29 mouse cellular contexts compared by ENCODE assay signal in the genomic region with DNA sequence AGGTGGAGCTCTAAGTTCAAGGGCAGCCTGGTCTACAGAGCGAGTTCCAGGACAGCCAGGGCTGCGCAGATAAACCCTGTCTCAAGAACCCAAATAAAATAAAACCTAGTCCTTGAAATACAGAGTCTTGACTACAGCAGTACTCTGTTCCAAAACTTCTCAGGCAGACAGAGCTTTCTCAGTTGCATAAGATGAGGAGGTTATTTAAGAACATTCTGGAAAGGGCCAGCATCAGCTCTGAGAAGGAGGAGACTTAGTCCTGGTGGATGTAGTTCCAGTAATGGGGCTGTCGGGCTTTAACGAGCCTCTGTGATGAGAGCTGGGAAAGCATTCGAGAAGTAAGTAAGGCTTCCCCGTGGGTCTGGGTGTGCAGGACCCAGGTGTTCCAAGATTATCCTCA.
DNase-seq lines count a peak whose midpoint lies in the region; ATAC-seq and TF ChIP-seq lines count a peak whose summit lies in the region.
"Had no signal": no experiment of that assay in that cellular context is flagged by ENCODE, and none has a peak within 500 bp of the region (broad histone marks: within the 10 kb centered on the region; RNA-seq: fewer than 3 reads in every experiment).

No protein-coding gene starts in this region.

- H3K36me3 ChIP-seq in heart, embryonic 11.5 days (ENCODE audit: control insufficient read depth, insufficient read depth, low read length) = no peaks in the 10 kb centered on the region
- no peaks in the 10 kb centered on the region for H3K36me3 ChIP-seq in intestine, postnatal 0 days (ENCODE audit: control insufficient read depth, insufficient read depth)
- H3K36me3 ChIP-seq: embryonic facial prominence, embryonic 10.5 days; embryonic facial prominence, embryonic 13.5 days; forebrain, embryonic 10.5 days; G1E; heart, embryonic 10.5 days; hindbrain, embryonic 12.5 days; hindbrain, embryonic 15.5 days; intestine, embryonic 15.5 days had no signal

- DNase-seq in heart, adult 11 months = peak; percentile 90
- DNase-seq in adipocyte (ENCODE audit: low spot score) = peak; percentile 38
- peak; percentile 13 for DNase-seq in fibroblast of lung, adult 2 months (ENCODE audit: low read depth)
- DNase-seq in layer of hippocampus, postnatal 25 days (ENCODE audit: extremely low spot score in 1 of 2, low spot score in 1 of 2) = no peak
- DNase-seq: adrenal gland, adult 2 months; adrenal gland, postnatal 14 days; B cell, adult 2 months; cerebellum, adult 11-12 months; cerebellum, adult 8-10 months; cerebellum, postnatal 10 days; cerebellum, postnatal 36 days; embryo, embryonic 11 days; gastrocnemius, postnatal 25 days; heart, adult 2 months had no signal

- no peak overlapping the region for H3K27ac ChIP-seq in heart, embryonic 11.5 days (ENCODE audit: low read depth, low read length)
- H3K27ac ChIP-seq in intestine, postnatal 0 days (ENCODE audit: low read depth, low read length) = no peak overlapping the region
- H3K27ac ChIP-seq: embryonic facial prominence, embryonic 10.5 days; embryonic facial prominence, embryonic 13.5 days; forebrain, embryonic 10.5 days; forebrain, embryonic 13.5 days; heart, adult 2 months; heart, embryonic 10.5 days; hindbrain, embryonic 12.5 days; hindbrain, embryonic 15.5 days; intestine, embryonic 15.5 days had no signal

- WGBS in heart, embryonic 11.5 days (ENCODE audit: insufficient replicate concordance) = 73% methylated on average over 6 of the region's 6 CpGs
- 76% methylated on average over 6 of the region's 6 CpGs for WGBS in intestine, postnatal 0 days

- ATAC-seq in heart, embryonic 11.5 days (replicated peaks; ENCODE audit: insufficient number of reproducible peaks, low FRiP score, low TSS enrichment) = no peak
- no peak for ATAC-seq in intestine, postnatal 0 days
- ATAC-seq: forebrain, embryonic 13.5 days; forebrain, embryonic 16.5 days; intestine, embryonic 15.5 days; Patski had no signal

- H3K4me3 ChIP-seq in heart, embryonic 11.5 days (ENCODE audit: low read depth, low read length) = no peak overlapping the region
- H3K4me3 ChIP-seq in intestine, postnatal 0 days (ENCODE audit: low read depth, low read length) = no peak overlapping the region
- H3K4me3 ChIP-seq: embryonic facial prominence, embryonic 10.5 days; embryonic facial prominence, embryonic 13.5 days; erythroblast, embryonic 14.5 days; forebrain, embryonic 10.5 days; forebrain, embryonic 13.5 days; heart, adult 2 months; heart, embryonic 10.5 days; hindbrain, embryonic 12.5 days; hindbrain, embryonic 15.5 days; intestine, embryonic 15.5 days had no signal

- H3K4me2 ChIP-seq in heart, embryonic 11.5 days = no peak overlapping the region
- no peak overlapping the region for H3K4me2 ChIP-seq in intestine, postnatal 0 days (replicated peaks; ENCODE audit: low read depth)
- H3K4me2 ChIP-seq: embryonic facial prominence, embryonic 13.5 days; forebrain, embryonic 13.5 days; hindbrain, embryonic 12.5 days; hindbrain, embryonic 15.5 days; intestine, embryonic 15.5 days had no signal

- H3K27me3 ChIP-seq in heart, embryonic 11.5 days (ENCODE audit: control insufficient read depth, insufficient read depth, low read length) = no peaks in the 10 kb centered on the region
- 0 out of 2 replicates have a peak, but pooled peaks cover 5% of the 10 kb centered on the region for H3K27me3 ChIP-seq in intestine, postnatal 0 days (replicated peaks; ENCODE audit: control insufficient read depth, insufficient read depth, low read length)
- H3K27me3 ChIP-seq: CH12.LX; embryonic facial prominence, embryonic 13.5 days; forebrain, embryonic 13.5 days; hindbrain, embryonic 12.5 days; hindbrain, embryonic 15.5 days; intestine, embryonic 15.5 days; Patski had no signal

- TF ChIP-seq CTCF in intestine, postnatal 0 days (IDR thresholded peaks at IDR 0.05; ENCODE audit: low read depth) = no peak

- H3K4me1 ChIP-seq in heart, embryonic 11.5 days (ENCODE audit: control insufficient read depth, insufficient read depth, low read length) = no peaks in the 10 kb centered on the region
- H3K4me1 ChIP-seq in intestine, postnatal 0 days (replicated peaks; ENCODE audit: control insufficient read depth, insufficient read depth, low read length) = no peaks in the 10 kb centered on the region
- H3K4me1 ChIP-seq: embryonic facial prominence, embryonic 10.5 days; embryonic facial prominence, embryonic 13.5 days; forebrain, embryonic 10.5 days; forebrain, embryonic 13.5 days; heart, embryonic 10.5 days; hindbrain, embryonic 12.5 days; hindbrain, embryonic 15.5 days; intestine, embryonic 15.5 days had no signal

- no peak overlapping the region for H3K9ac ChIP-seq in heart, embryonic 11.5 days (ENCODE audit: low read depth, low read length)
- H3K9ac ChIP-seq in intestine, postnatal 0 days (ENCODE audit: low read depth, low read length) = no peak overlapping the region
- H3K9ac ChIP-seq: embryonic facial prominence, embryonic 13.5 days; forebrain, embryonic 13.5 days; hindbrain, embryonic 12.5 days; hindbrain, embryonic 15.5 days; intestine, embryonic 15.5 days had no signal

- H3K9me3 ChIP-seq in heart, embryonic 11.5 days (replicated peaks; ENCODE audit: control insufficient read depth, low read length) = no peaks in the 10 kb centered on the region
- H3K9me3 ChIP-seq in intestine, postnatal 0 days (ENCODE audit: control insufficient read depth) = no peaks in the 10 kb centered on the region
- H3K9me3 ChIP-seq: embryonic facial prominence, embryonic 10.5 days; embryonic facial prominence, embryonic 13.5 days; forebrain, embryonic 10.5 days; forebrain, embryonic 13.5 days; heart, embryonic 10.5 days; hindbrain, embryonic 12.5 days; hindbrain, embryonic 15.5 days; intestine, embryonic 15.5 days had no signal

Comparison
In these comparisons a context has a peak if more than half of its experiments do, and no peak if none do; other contexts are left out.
1. DNase-seq: peak in heart, adult 11 months (single experiment), adipocyte (single experiment) and fibroblast of lung, adult 2 months (single experiment); none in layer of hippocampus, postnatal 25 days (0 of 2).